Mouse (Mus musculus) granulocyte monocyte progenitor cell, adult 5-6 weeks (primary cell): ENCODE measurements around the gene Capn12. TPM values are rescaled to one million over a fixed set of nuclear protein-coding genes. Genes with fewer than 3 reads are reported as not detected.
"Not testable (repeated sequence)": the region's sequence is repeated elsewhere in the genome, so short reads cannot be mapped to it uniquely, and the experiment has no call there.

Source experiments
- ATAC-seq: replicated peaks from 2 replicates; pipeline ENCODE4 v1.8.0; 2016; ENCODE audit warnings: mild to moderate bottlenecking, moderate TSS enrichment, inconsistent platforms; ENCODE audit not compliant: poor library complexity, severe bottlenecking
- total RNA-seq, 2 experiments: library from RNA; stranded (forward) in 1 of 2; stranded (reverse) in 1 of 2; fragments of 200-712, 200-1000 nt in 1 of 2; fragments of >200 nt in 1 of 2; fragmentation: Nextera tagmentation in 1 of 2; gene quantifications; 2 replicates each; pipeline ENCODE4 v1.2.3; 2014 to 2017

Gene Capn12
- total RNA-seq, 2 experiments from 2014 or later = not detected

DNA sequence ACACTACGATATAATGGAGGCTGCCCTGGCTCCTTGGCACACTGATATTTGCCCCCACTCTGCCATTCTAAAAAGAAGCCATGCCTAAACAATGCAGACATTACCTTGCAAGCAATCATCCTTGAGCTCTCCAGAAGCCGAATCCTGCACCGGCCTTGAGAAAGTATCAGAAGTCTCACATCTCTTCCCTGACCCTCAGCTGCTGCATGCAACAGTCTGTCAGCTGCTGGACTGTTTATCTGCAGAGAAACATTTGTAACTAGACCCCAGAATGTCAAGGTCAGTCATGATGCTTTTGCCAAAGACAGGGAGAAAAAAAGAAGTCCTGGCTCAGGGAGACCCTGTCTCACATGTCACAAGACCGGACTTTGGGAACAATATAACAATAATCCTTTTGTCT, 5.1 kb upstream of the Capn12 start:
- ATAC-seq = no peak

DNA sequence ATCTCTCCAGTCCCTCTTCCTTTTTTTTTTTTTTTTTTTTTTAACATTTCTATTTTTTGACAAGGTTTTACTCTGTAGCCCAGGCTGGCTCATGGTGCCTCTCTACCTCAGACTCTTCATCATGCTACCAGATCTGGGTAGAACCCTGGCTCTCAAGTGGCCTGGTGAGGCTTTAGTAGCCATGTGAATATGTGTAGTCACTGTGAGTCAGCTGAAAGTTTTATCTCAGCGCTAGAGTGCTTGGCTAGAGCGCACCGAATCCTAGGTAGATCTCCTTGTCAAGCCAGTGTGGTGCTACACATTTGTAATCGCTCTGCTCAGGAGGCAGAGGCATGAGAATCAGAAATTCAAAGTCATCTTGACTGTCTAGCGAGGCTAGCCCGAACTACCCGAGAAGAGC, 4.1 kb upstream of the Capn12 start:
- ATAC-seq = no peak

DNA sequence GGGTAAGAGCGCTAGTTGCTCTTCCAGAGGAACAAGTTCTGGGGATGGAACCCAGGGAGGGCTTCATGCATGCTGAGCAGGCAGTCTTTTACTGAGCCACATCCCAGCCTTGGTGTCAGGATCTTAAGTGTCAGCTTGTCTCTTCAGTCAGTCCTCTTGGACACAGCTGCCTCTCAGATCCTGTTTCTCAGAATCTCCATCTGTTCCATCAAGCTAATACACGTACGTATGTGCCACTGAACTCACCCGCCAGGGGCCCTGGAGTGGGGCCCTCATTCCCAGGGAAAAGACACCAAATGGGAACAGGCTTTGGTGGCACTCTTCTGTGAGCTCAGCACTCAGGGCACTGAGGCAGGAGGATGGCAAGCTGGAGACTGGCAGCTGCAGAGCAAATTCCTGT, 3.4 kb upstream of the Capn12 start:
- ATAC-seq = no peak

DNA sequence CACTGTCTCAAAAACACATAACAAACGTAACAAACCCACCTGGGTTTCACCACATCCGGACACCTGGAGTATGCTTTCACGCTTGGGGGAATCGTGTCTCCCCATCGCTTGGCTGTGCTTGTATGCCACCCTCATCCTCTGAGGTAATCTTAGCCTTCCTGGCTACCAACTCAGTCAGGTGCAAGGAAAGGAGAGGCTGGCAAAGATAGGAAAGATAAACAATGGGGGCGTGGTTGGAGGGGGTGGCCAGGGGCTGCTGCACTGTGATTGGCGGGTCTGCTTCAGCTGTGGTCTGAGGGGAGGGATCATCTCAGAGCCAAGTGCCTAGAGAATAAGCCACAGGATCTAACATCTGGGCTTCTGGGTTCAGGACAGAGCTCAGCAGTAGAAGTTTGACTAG, 1.6 kb upstream of the Capn12 start:
- no peak for ATAC-seq

DNA sequence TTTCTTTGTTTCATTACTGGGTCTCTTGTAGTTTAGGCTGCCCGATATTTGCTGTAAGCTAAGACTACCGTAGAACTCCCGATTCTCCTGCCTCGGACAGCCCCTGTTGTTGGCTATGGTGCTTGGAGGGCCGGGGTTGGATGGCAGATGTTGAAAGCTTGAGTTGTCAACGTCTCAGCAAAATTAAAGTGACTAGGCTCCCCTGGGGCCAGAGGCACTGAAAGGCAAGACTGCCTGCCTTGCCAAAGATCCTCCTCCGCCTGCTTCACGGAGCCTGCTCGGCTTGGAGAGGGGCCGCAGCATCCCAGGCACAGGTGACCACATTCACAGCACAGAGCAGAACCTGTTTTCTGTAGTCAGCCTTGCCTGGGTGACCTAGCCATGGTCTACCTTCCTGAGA, 668 bp upstream of the Capn12 start:
- no peak for ATAC-seq

DNA sequence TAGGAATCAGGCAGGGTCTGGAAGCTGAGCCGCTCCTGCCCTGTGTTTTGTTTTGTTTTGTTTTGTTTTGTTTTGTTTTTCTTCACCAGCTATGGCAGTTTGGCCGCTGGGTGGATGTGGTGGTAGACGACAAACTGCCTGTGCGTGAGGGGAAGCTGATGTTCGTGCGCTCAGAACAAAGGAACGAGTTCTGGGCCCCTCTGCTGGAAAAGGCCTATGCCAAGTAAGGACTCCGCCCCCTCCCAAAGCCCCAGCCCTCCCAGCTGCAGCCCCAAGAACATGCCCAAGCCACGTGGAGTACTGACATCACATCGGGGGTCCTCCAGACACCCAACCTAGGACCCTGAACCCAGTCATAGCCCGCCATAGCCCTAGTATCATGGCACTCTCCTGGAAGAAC, 1.8 kb downstream of the Capn12 start:
- no peak for ATAC-seq

DNA sequence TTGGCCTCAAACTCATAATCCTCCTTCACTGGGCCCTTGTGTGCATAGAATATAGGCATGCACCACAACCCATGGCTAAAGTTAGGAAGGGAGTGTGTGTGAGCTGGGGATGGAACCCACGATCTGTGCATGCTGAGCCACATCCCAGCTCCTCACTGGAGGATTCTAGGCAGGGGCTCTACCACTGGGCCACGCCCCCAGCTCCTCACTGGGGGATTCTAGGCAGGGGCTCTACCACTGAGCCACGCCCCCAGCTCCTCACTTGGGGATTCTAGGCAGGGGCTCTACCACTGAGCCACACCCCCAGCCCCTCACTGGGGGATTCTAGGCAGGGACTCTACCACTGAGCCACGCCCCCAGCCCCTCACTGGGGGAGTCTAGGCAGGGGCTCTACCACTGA, 2.5 kb downstream of the Capn12 start:
- not testable (repeated sequence) for ATAC-seq

DNA sequence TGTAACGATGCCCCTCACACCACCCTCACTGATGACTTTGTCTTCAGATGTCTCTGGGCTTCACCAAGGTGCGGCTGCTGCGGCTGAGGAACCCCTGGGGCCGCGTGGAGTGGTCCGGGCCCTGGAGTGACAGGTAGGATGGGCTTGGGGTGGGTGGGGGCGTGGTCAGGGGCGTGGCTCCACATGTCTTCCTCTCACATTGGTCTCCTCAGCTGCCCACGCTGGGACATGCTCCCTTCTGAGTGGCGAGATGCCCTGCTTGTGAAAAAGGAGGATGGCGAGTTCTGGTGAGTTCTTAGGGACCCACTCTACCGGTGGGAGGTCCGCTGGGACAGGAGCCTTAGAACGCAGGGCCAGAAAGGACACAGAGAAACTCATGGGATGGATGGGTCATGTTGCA, 5.3 kb downstream of the Capn12 start:
- no peak for ATAC-seq

DNA sequence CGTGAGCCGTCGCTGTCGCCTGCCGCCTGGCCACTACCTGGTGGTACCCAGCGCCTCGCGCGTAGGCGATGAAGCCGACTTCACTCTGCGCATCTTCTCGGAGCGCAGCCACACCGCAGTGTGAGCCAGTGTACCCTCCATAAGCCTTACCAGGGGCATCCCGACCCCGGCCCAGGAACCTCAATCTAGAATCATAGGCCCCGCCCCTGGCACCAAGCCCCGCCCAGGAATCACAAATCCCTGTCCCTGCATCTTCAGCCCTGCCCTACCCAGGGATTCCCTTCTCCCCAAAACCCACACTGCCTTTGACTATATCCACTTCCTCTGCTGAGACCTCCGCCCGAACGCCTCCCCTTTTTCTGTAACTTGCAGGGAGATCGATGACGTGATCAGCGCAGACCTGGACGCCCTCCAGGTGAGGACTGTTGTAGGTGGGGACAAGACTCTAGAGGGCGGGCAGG, 7.5 kb downstream of the Capn12 start:
- ATAC-seq = no peak

DNA sequence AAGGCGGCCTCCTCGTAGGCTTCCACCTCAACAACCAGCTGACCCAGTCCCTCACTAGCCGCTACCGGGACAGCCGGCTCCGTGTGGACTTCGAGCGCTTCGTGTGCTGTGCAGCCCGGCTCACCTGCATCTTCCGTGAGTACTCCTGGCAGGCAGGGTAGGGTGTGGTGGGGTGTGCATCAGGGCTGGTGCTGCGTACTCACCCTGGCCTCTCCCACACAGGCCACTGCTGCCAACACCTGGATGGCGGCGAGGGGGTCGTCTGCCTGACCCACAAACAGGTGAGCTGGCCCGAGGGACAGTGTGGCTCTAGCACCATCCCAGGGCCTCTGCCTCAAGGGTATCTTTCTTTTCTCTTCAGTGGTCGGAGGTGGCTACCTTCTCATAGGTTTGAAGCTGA, 11.4 kb downstream of the Capn12 start:
- ATAC-seq = no peak

DNA sequence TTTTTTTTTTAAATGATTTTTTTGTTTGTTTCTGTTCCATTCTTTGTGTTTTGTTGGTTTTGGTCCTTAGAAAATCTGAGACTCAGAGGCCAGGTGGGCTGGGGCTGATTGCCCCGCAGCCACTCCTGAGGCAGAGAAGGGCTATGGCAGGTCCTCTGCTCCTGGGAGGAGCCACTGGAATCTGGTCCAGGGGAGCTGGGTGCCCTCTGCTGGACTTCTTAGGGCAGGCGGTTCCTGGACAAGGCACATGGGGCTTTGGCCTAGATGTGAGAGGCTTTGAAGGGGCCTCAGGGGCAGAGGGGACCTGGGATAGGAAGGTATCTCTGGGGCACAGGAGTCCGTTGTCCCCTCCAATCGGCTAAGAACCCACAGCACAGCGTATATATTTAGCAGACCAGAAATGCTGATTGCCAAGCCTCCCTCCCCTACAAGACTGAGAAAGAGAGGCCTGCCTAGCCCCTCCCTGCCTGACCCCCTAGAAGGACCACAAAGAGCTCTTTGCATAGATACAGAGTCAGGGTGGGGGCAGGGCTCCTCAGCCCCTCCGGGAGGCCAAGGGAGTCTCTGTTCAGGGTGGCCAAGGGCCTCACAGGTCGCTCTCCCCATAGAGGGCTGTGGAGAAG, 12.5 kb downstream of the Capn12 start:
- ATAC-seq = peak; percentile 45

DNA sequence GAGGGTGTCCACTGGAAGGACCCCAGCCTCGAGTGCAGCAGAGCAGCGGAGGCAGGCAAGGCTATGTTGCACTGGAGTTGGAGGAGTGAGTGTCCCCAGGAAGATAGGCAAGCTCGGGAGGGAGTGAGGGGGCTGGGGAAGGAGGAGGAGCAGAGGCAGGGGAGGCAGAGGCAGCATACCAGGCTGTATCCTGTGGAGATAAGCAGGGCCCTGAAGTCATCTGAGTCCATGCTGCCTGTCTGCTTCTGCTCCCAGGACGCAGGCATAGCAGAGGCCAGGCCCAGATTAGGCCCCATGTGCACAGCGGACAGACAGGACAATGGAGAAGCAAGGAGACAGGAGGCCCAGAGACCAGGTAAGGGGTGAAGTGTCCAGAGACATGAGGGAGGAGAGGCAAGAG, 13.7 kb downstream of the Capn12 start:
- no peak for ATAC-seq

DNA sequence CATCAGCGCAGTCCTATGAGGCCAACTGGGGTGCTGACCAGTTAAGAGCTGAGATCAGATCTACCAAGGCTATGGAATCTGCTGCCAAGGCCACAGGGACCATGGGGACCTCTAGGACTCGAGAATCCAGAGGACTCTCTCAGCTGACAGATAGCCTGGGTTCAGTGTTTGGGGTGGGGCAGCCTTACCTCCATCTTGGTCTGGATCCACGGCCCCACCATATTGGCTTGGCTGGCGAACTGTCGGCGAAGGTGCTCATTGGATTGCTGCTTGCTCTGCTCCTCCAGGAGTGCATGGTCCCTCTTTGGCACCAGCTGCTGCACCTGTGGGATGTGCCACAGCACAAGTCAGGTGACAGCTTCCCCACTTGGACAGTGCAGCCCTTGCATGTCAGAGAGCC, 16.4 kb downstream of the Capn12 start:
- no peak for ATAC-seq

DNA sequence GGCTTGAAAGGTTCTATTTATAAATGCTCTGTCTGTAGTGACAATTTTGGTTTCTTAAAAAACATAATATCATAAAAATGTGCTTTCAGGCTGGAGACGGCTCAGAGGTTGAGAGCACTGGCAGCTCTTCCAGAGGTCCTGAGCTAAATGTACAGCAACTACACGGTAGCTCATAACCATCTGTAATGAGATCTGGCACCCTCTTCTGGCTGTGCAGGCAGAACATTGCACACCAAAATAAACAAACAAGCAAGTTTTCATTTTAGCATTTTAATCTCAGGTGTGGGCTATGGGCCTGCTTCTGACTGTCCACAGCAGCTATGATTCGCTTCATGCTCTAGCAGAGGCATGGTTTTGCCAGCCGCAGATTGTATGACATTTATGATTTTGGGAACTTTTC, 18.8 kb downstream of the Capn12 start:
- ATAC-seq = no peak

DNA sequence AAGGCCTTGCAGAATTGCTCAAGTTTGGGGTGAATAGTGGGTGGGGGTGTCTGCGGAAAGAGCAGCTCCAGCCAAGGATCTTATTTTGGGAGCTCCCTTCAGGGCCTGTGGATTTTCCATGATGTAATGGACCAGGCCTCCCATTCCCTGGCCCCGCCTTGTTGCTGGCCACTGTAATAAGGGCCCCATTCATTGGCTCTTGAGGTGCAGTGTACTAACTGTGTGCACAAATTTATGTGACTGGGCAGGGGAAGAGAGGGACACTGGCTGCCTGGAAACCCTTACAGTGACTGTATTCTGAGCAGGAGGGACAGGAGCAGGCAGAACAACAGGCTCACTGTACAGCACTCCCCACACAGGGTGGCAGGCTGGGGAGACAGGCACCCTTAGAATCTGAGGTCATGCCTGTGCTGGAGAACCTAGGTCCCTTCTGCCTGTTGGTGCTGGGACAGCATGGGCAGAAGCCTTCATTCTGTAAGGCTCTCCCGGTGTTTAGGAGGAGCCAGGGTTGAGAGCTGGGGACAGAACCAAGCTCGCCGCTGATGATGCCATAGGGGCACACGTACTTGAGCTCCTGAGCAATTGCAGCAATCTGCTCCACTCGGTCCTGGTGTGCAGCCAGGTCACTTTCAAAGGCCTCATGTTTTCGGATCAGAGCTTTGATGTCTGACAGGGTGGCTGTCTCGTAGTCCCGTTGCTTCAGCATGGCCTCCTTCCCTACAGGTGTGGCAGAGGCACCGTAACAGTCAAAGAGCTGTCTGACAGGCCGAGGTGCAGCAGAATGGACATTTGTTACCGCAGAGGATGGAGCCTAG, 20.3 kb downstream of the Capn12 start:
- no peak for ATAC-seq

DNA sequence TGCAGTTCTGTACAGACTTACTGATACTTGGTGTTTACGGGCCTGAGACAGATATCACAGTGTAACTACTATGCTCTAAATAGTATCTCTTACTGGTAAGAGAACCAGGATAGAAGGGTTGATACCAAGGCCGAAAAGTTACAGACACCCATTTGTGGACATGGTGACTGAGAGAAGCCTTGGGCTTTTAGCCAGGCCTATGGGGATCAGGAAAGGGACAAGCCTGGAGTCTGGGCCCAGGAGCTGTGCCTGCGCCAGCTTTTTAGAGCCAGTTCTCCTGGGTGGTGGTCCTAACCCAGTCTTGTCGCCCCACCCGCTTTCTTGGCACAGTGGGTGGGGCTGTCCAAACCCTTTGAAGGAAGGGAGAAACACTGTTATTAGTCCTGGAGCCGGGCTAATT, 21.0 kb downstream of the Capn12 start:
- no peak for ATAC-seq

DNA sequence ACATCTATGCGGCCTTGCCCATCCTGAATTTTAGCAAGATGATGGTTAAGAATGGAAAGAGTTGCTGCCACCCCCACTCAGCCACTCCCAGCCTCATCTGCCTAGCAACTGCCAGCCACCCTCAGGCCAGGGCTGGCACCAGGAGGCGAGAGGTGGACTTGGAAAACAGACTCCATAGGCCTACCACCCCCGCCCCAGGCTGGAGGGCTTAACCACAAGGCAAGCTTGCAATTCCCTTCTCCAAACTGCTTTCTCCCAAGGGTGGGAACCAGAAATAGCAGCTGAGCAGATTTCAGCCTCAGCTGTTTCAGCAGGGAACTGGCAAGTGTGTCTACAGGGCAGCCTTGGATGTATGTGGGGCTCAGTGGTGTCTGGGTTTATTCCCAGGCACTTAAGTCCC, 21.6 kb downstream of the Capn12 start:
- no peak for ATAC-seq

DNA sequence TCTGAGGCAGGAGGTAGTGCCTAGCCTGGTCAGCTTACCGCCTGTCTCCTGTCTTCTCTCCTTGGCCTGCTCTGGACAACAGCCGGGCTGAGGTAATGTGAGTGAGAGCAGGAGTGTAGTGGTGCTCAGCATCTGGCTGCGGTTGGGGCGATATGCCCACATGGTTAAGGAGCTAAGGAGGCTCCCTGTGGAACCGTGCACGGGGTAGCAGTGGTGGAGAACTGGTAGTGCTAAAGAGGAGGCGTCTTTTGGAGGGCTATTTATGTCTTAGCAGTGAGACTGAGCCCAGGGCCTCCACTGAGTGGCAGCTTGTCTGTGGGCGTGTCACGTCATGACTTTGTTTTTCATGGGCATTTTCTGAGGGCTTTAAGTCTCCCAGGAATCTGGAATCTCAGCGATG, 22.6 kb downstream of the Capn12 start:
- ATAC-seq = no peak

DNA sequence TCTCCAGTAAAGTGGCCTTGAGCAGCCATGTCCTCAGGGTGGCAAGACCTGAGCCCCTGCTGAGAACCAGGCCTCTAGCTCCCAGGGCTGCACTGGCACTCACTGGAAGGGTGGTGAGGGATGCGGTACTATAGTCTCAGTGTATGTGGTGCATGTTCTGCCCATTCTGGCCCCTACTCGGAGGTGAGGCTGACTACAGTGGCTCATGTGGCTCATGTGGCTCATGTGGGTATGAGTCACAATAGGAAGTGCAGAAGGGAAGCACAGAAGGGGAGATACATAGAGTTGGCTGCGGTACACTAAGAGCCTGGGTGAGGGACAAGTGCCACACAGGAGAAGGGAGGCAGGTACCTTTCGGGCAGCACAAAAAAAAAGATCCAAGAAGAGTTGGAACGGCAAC, 26.0 kb downstream of the Capn12 start:
- no peak for ATAC-seq

DNA sequence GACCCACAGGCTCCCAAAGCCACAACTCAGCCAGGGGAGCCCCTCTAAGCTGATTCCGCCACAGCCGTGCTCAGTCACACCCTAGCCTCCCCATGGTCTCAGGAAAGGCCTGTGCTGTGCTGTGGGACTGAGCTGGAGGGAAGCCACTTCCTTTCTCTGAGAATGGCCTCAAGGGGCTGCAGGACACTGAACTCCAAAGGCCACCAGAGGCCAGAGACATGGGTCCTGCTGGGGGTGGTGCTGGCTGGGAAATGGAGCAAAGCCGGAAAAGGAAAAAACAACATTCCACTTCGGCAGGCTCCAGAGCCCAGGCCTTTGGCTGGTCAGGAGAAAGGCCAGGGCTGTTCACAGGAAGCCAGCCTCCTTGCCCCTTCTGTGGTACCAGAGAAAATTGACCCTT, 30.4 kb downstream of the Capn12 start:
- no peak for ATAC-seq

DNA sequence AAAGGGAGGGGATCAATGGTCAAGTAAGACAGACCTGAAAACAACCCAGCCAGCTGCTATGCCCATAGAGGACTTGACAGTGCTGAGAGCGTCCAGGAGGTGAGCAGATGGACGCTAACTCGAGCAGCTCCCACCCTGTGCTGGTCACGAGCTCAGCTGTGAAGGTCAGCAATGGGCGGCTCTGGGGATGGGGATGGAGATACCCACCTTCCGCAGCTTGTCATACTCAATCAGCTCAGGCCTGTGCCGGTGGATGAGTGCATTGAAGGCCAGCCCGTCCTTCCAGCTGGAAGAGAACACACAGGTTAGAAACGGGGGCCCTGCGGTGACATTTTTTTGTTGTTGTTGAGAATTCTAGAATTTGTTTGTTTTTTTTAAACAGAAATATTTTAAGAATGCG, 31.9 kb downstream of the Capn12 start:
- no peak for ATAC-seq

DNA sequence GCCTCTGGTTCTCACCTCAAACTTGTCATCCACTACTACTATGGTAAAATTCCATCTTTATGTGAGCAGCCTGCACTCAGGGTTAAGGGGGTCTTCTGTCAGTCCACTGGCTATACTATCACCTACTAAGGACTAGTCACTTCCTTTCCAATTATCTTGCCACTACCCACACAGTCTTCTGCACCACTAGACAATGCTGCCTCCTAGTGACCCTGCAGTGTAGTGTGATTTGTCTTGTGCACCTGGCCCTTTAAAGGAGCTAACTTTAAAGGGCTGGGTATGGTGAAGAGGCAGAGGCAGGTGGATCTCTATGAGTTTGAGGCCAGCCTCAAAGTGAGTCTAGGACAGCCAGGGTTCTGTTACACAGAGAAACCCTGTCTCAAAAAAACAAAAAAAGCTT, 35.3 kb downstream of the Capn12 start:
- ATAC-seq = peak; percentile 43; the same call in 1 of the 2 replicates
